Mouse (Mus musculus): Measurements from ENCODE around the gene Gm21830.
"Not testable (repeated sequence)": the region's sequence is repeated elsewhere in the genome, so short reads cannot be mapped to it uniquely, and the experiment has no call there.

Gm21830 gene

DNA sequence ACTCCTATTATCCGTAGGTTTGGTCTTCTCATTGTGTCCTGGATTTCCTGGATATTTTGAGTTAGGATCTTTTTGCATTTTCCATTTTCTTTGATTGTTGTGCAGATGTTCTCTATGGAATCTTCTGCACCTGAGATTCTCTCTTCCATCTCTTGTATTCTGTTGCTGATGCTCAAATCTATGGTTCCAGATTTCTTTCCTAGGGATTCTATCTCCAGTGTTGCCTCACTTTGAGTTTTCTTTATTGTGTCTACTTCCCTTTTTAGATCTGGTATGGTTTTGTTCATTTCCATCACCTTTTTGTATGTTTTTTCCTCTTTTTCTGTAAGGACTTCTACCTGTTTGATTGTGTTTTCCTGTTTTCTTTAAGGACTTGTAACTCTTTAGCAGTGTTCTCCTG is at the start of gene Gm21830:
Gene Gm21830, plus strand, starts transcription at position 301 of the 400 bp plus-strand sequence.
- DNase-seq = not testable (repeated sequence)

DNA sequence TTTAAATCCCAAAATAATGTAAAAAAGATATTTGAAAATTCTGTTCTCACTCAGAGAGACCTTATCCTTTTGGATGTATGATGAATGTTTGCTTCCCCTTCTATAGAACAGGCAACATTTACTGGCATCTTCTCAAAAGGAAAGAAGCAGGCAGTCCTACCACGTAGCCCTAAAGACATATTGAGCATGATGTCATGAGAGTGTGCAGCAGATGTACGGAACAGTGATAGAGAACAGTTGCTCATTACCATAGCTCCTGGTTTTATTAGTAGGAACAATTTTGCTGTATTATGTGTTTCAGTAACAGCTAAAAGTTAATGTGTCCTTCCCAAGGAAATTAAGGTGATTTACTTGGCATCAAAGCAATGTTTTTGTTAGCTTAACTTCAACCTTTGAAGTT is 49.0 kb upstream of the Gm21830 start:
- DNase-seq = no peak

GRCm38 (mm10) chr2:67378504-67378903 is 35.0 kb upstream of the Gm21830 start:
- DNase-seq = no peak

DNA sequence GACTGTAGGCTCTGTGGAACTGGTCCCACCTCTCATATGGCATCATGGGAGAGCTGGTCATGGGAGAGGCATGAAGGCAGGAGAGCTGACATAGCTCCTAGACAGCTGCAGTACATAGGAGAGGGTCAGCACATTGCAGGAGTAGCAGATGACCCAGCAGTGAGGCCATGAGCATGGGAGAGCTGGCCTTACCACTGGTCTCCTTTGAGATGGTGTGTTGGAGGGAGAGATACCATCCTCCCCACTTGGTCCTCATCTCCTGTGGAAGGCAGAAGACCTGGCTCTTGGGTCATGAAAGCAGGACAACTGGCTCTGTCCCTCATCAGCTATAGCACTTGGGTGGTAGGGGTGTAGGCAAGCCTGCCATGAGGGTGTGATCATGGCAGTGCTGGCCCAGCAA is 7.3 kb downstream of the Gm21830 start:
- DNase-seq = no peak

DNA sequence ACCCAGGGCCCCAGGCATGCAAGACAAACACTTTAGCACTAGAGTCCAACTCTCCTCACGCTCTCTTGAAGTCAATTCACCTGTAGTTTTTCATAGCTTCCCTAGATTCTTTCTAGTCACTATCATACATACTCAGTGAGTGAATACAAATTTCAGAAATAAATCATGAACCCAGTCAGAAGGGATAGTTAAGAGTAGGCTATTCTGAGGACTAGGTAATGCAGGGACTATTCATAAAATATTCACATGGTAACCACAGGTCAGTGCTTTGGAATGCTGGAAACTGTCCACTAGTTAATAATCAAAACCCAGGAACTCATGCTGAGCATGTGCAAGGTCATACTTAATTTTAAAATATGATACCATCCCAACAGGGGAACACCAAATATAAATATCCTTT is 9.3 kb downstream of the Gm21830 start:
- no peak for DNase-seq

GRCm38 (mm10) chr2:67433081-67433480 is 19.6 kb downstream of the Gm21830 start, which contains the start of gene Gm26727:
Gm26727 (minus strand) TSS chr2:67433181.
- DNase-seq = no peak

DNA sequence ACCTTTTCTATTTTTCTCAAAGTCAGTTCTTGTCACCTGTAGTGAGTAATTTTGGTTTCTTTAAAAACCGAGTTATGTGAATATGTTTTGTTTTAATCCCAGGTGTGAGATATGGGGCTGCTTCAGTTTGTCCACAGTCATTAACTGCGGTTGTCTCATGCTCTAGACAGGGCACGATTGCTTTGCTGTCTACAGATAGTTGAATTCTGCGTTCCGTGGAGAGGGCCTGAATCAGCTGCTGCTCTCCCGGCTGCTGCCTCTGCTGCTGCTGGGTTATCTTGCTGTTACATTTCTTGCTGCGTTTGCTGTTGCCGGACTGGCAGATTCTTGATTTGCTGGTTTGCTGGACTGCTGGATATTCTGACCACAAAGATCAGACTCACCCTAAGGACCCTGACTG is 24.8 kb downstream of the Gm21830 start:
- DNase-seq = no peak

GRCm38 (mm10) chr2:67445780-67446179 is 32.3 kb downstream of the Gm21830 start, which contains the start of gene Xirp2:
Xirp2 (plus strand) TSS chr2:67446002.
- no peak for DNase-seq

GRCm38 (mm10) chr2:67446772-67447171 is 33.2 kb downstream of the Gm21830 start:
- DNase-seq = no peak

DNA sequence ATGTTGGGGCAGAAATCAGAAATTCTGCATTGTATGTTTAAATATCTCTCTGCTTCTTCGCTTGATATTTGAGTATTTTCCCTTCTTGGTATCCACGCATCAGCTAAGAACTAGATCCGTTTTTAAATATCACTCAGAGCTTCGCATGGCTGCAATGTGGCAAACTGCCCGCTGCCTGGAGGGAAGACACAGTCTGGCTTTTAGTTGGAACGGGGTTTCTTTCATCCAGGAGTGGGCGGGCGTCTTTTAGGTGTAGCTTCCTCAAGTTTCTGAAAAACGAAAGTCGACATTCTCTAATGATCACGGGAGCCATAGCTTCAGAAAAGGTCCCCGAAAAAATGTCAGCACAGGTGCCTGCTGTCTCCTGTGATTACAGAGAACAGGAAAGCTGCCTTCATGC is 33.7 kb downstream of the Gm21830 start:
- no peak for DNase-seq

- no peak for DNase-seq
Observed at GRCm38 (mm10) chr2:67460857-67461256, 47.3 kb downstream of the Gm21830 start.

GRCm38 (mm10) chr2:67467036-67467435 is 53.5 kb downstream of the Gm21830 start:
- DNase-seq = no peak

DNA sequence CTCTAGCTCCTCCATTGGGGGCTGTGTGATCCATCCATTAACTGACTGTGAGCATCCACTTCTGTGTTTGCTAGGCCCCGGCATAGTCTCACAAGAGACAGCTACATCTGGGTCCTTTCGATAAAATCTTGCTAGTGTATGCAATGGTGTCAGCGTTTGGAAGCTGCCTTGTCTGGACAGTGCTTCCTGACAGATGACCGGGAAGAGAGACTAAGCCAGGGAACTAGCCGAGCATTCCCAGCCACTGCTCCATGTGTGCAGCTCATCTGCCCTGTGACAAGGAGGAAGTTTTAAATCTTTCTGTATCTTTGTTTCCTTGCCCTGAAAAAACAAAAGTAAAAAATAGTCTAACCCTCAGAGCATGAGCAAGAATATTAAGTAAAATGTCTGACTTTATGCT is 56.5 kb downstream of the Gm21830 start:
- DNase-seq = not testable (repeated sequence)

DNA sequence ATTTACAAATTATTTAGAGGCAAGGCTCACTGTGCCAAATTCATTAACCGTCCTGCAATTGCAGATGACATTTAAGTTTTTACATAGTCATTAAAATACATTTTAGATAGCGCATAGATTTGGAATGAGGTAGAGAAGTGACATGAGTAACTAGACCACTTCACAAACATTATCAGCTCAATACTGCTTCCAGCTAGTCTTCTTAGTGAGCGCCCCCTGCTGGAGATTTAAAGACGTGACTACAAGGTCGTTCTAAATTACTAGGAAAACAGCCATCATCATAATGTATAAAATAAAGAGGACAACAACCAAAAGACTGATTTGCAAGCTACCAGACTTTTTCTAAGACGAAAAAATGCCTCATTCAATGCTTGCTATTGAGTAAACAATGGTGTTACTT is 64.2 kb downstream of the Gm21830 start:
- peak; percentile 6 for DNase-seq

GRCm38 (mm10) chr2:67481051-67481450 is 67.5 kb downstream of the Gm21830 start:
- DNase-seq = no peak

Data from kidney, adult 11 months (tissue).